Mouse (Mus musculus): Measurements from ENCODE around the gene Oxgr1. TPM values are rescaled to one million over a fixed set of nuclear protein-coding genes. Genes with fewer than 3 reads are reported as not detected.
"Not testable (repeated sequence)": the region's sequence is repeated elsewhere in the genome, so short reads cannot be mapped to it uniquely, and the experiment has no call there.

Gene Oxgr1
- polyA plus RNA-seq, 1 experiment from 2014 or later = not detected

DNA sequence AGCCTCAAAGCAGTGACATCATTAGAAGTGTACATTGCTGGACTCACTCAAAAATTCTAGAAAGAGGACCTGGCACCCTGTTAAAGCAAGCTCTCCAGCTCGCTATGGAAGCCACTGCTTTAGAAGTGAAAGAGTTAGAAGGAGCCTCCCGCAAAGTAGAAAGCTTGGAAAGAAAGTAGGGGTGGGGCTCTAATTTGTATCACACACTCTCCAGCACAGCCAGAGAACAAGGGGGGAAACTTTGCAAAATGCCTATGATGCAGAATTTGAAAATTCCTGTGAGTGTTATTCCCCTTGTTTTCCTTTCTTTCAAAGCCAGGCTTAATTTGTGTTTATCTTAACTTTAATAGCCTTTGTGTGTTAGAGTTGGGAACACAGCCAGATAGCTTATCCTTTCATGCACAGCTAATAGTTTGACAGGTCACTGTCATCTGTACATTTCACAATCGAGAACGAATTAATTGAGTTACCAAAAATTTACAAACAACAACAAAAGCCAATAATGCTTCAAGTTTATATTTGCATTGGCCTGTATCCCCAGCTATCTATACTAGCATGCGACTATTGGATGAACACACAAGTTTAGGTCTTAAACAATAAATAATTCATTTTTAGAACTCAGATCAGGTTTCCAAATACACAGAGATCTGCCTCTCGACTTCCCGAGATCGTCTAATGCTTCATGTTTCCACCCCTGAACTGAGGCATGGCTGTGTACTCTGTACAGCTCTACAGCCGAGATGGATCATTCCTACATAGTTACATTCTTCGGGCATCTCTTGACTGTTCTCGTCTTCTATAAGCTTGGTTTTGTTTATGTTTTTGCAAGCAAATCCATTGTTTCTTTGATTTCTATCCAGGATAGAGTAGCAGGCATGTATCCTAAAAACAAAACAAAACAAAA is 32.0 kb downstream of the Oxgr1 start:
- Histone ChIP-seq H3K27ac (replicated peaks) (no peak overlapping the region), H3K4me1 (no peaks in the 10 kb centered on the region), H3K27me3 (no peaks in the 10 kb centered on the region), H3K36me3 (no peaks in the 10 kb centered on the region), H3K9ac (no peak overlapping the region), H3K9me3 (replicated peaks) (no peaks in the 10 kb centered on the region), H3K4me2 (replicated peaks) (no peak overlapping the region), H3K4me3 (replicated peaks) (no peak overlapping the region)
- no peak for ATAC-seq (ENCODE audit: insufficient number of reproducible peaks, low FRiP score, low TSS enrichment, low read depth)
- 68% methylated on average over 11 of the region's 11 CpGs for WGBS

DNA sequence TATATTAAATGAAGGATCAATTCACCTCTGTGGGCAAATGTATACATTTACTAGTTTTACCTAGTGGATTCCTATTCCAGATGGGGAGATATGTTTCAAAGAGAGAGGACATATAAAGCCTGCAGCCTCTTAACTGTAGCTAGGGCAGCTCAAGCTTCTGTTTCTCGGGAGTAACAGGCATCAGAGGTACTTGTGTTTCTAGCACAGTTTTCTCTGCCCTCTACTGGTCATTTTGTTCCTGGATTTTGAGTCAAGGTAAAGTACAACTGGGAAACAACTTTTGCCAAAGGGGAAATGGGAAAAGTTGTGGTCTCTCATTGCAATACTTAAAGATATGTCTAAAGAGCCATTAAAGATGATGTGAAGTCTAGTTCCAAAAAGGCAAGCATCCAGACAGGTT is 37.1 kb downstream of the Oxgr1 start:
- no peaks in the 10 kb centered on the region for H3K27me3 ChIP-seq
- no peak overlapping the region for H3K4me3 ChIP-seq (replicated peaks)
- no peaks in the 10 kb centered on the region for H3K9me3 ChIP-seq (replicated peaks)
- WGBS = 10% methylated on average over 1 of the region's 1 CpGs
- no peaks in the 10 kb centered on the region for H3K36me3 ChIP-seq
- H3K9ac ChIP-seq = no peak overlapping the region
- no peak overlapping the region for H3K4me2 ChIP-seq (replicated peaks)
- no peak overlapping the region for H3K27ac ChIP-seq (replicated peaks)
- no peaks in the 10 kb centered on the region for H3K4me1 ChIP-seq
- no peak for ATAC-seq (ENCODE audit: insufficient number of reproducible peaks, low FRiP score, low TSS enrichment, low read depth)

DNA sequence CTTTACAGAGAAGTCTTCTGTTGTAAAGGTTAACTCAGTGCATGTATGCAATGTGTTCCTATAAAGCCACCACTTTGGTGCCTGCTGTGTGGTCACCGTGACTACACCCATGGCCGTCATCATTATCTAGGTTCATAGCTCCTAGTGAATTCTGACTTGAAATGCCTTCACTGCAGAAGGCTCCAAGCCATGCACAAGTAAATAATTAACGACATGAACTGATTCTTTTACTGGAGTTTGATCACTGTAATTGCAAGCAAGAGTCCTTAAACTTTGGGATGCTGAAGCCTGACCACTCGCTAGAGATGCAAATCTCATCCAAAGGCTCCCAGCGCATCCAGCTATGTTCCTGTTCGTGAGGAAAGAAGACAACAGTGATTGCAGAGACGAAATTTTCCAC is 38.6 kb downstream of the Oxgr1 start:
- 85% methylated on average over 7 of the region's 7 CpGs for WGBS
- ATAC-seq (ENCODE audit: insufficient number of reproducible peaks, low FRiP score, low TSS enrichment, low read depth) = no peak

DNA sequence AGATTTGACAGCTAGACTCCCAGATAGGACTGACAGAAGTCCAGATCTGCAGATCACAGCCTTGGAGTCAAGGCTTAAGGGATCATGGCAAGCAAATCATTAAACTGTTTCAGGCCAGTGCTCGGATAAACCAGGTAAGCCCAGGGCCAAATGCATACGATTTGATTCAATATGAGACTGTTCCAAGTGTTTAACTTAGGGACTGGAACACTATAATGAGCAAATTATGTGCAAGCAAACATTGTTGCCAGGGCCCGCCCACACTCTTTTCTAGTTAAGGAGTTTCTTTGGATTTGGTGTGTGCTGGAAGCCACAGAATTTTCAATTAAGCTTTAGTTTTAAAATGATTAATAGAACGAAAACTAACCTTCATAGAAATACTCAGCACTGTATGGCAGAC is 39.6 kb downstream of the Oxgr1 start:
- Histone ChIP-seq H3K4me1 (no peaks in the 10 kb centered on the region), H3K27ac (replicated peaks) (no peak overlapping the region), H3K4me3 (replicated peaks) (no peak overlapping the region), H3K4me2 (replicated peaks) (no peak overlapping the region), H3K9ac (no peak overlapping the region), H3K27me3 (no peaks in the 10 kb centered on the region), H3K36me3 (no peaks in the 10 kb centered on the region), H3K9me3 (replicated peaks) (no peaks in the 10 kb centered on the region)
- no peak for ATAC-seq (ENCODE audit: insufficient number of reproducible peaks, low FRiP score, low TSS enrichment, low read depth)
- 76% methylated on average over 4 of the region's 4 CpGs for WGBS

More for the DNA sequence above, 38.6 kb downstream of the Oxgr1 start:
- H3K4me3 ChIP-seq (replicated peaks) = no peak overlapping the region
- no peaks in the 10 kb centered on the region for H3K27me3 ChIP-seq
- H3K9me3 ChIP-seq (replicated peaks) = no peaks in the 10 kb centered on the region
- no peak overlapping the region for H3K9ac ChIP-seq
- H3K4me2 ChIP-seq (replicated peaks) = no peak overlapping the region
- H3K36me3 ChIP-seq = no peaks in the 10 kb centered on the region
- no peak overlapping the region for H3K27ac ChIP-seq (replicated peaks)
- no peaks in the 10 kb centered on the region for H3K4me1 ChIP-seq

DNA sequence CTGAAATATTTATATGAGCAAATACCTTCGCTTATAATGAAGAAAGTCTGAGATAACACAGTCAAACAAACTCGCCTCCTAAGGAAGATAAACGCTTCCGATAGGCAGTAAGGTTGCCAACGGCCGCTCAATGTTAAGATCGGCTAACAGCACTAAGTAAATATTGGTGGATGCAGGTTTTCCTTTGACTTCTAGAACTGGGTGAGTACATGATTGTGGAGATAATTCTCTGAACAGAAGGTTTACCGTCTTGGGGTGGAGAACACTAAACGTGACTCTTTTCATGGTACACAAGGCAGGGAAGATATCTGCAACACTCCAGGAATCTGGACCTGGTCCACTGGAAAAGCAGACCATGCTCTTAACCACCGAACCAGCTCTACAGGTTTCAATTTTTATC is 52.6 kb downstream of the Oxgr1 start:
- 87% methylated on average over 10 of the region's 10 CpGs for WGBS
- Histone ChIP-seq H3K27ac (replicated peaks) (no peak overlapping the region), H3K27me3 (no peaks in the 10 kb centered on the region), H3K4me1 (no peaks in the 10 kb centered on the region), H3K9me3 (replicated peaks) (no peaks in the 10 kb centered on the region), H3K9ac (no peak overlapping the region), H3K4me3 (replicated peaks) (no peak overlapping the region), H3K4me2 (replicated peaks) (no peak overlapping the region), H3K36me3 (no peaks in the 10 kb centered on the region)
- no peak for ATAC-seq (ENCODE audit: insufficient number of reproducible peaks, low FRiP score, low TSS enrichment, low read depth)

DNA sequence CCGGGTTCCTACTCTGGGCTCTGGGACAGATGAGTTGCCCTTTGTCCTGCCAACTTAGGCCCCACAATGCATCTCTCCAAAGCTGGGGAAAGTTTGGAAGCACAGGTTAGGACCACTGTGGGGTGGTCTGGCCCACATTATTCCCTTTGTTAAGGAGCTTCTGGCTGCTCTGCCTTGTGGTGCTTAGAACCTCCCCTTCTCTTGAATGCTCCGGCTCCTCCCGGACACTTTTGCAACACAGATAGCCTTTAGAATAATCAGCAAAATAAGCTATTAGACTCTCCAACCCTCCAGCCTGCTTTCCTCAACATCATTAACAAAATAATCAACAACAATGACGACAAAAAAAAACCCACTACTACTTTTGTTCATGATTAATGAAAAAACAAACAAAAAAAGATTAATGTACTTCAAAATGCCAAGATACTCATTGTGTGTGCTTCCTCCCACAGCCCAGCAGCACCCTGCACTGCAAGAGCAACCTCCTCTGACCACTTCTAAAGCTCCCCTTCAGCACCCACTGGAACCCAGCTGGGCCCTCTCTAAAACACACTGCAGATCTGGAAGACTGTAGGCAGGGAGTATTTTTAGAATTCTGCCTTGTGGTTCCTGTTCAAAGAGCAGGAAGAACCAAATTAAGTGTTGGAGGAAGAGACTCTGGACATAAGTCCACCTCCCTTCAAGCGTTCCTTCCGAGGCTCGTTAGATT is 53.1 kb downstream of the Oxgr1 start:
- H3K27ac ChIP-seq (replicated peaks) = no peak overlapping the region
- ATAC-seq (ENCODE audit: insufficient number of reproducible peaks, low FRiP score, low TSS enrichment, low read depth) = no peak

DNA sequence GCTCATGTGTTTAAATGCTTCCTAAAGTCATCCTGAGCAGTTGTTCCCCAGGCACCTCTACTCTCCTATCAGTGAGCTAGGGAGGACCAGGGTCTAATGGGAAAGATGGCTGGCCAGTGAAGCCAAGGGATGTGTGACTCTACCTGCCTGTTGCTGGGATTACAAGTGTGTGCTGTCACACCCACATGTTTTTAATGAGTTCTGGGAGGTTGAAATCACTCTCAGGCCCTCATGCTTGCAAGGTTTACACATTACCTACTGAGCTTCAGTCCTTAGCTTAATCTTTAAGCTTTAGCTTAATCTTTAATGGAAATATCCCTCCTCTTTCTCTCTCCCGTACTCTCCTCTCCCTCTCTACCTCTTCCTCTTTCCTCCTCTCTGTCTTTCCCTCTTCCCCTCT is 55.0 kb downstream of the Oxgr1 start:
- H3K27ac ChIP-seq (replicated peaks) = no peak overlapping the region

More for the DNA sequence above, 53.1 kb downstream of the Oxgr1 start:
- Histone ChIP-seq H3K4me2 (replicated peaks) (no peak overlapping the region), H3K36me3 (no peaks in the 10 kb centered on the region), H3K9me3 (replicated peaks) (no peaks in the 10 kb centered on the region), H3K27me3 (no peaks in the 10 kb centered on the region), H3K9ac (no peak overlapping the region), H3K4me3 (replicated peaks) (no peak overlapping the region), H3K4me1 (no peaks in the 10 kb centered on the region)
- 66% methylated on average over 7 of the region's 7 CpGs for WGBS

DNA sequence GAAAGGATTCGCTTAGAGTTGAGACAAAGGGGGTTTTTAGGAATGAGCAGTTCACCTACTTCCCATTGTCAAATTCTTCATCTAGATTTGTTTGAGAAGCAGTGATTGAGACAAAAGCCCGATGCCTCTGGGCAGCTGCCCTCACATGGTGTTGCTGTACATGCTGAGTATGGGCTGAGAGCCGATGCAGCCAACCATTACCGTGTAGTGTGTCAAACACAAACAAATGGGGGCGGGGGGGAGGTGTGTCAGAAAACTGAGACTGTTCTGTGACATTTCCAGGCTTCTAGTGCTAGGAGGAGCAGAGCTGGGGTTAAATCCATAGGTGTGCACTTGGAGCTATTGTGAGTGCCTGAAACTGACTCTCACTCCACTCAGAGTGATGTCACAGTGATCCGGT is 55.5 kb downstream of the Oxgr1 start:
- H3K4me3 ChIP-seq (replicated peaks) = no peak overlapping the region
- 77% methylated on average over 6 of the region's 6 CpGs for WGBS

More for the DNA sequence above, 55.0 kb downstream of the Oxgr1 start:
- H3K9ac ChIP-seq = no peak overlapping the region
- H3K4me2 ChIP-seq (replicated peaks) = no peak overlapping the region
- WGBS = 90% methylated on average over 1 of the region's 1 CpGs
- H3K27me3 ChIP-seq = no peaks in the 10 kb centered on the region
- no peak for ATAC-seq (ENCODE audit: insufficient number of reproducible peaks, low FRiP score, low TSS enrichment, low read depth)
- no peaks in the 10 kb centered on the region for H3K4me1 ChIP-seq
- no peaks in the 10 kb centered on the region for H3K9me3 ChIP-seq (replicated peaks)
- H3K36me3 ChIP-seq = no peaks in the 10 kb centered on the region
- no peak overlapping the region for H3K4me3 ChIP-seq (replicated peaks)

DNA sequence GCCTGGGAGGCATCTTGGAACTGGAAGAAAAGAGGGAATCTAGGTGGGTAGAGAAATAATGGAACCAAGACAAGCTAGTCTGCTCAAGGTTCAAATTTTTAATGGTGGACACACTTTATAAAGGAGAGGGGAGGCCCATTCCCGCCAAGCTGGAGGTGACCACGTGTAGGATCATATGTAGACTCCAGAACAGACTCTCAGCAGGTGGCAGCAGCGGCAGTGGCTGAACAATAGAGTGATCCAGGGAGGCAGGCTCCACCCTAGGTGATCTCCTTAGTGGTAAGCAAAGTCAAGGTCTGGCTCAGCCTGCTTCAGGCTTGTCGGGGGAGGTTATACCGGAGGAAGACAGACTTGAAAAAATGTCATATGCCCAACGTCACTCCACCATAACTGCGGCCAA is 55.9 kb downstream of the Oxgr1 start:
- not testable (repeated sequence) for H3K9me3 ChIP-seq (replicated peaks); H3K4me3 ChIP-seq (replicated peaks); ATAC-seq (ENCODE audit: insufficient number of reproducible peaks, low FRiP score, low TSS enrichment, low read depth); H3K27ac ChIP-seq (replicated peaks); H3K36me3 ChIP-seq; H3K4me2 ChIP-seq (replicated peaks); H3K9ac ChIP-seq; H3K4me1 ChIP-seq; H3K27me3 ChIP-seq
- WGBS = 79% methylated on average over 7 of the region's 7 CpGs

More for the DNA sequence above, 55.5 kb downstream of the Oxgr1 start:
- H3K36me3 ChIP-seq = no peaks in the 10 kb centered on the region
- no peaks in the 10 kb centered on the region for H3K4me1 ChIP-seq
- no peak for ATAC-seq (ENCODE audit: insufficient number of reproducible peaks, low FRiP score, low TSS enrichment, low read depth)
- no peak overlapping the region for H3K9ac ChIP-seq
- H3K27me3 ChIP-seq = no peaks in the 10 kb centered on the region
- H3K27ac ChIP-seq (replicated peaks) = no peak overlapping the region
- no peaks in the 10 kb centered on the region for H3K9me3 ChIP-seq (replicated peaks)
- H3K4me2 ChIP-seq (replicated peaks) = no peak overlapping the region

DNA sequence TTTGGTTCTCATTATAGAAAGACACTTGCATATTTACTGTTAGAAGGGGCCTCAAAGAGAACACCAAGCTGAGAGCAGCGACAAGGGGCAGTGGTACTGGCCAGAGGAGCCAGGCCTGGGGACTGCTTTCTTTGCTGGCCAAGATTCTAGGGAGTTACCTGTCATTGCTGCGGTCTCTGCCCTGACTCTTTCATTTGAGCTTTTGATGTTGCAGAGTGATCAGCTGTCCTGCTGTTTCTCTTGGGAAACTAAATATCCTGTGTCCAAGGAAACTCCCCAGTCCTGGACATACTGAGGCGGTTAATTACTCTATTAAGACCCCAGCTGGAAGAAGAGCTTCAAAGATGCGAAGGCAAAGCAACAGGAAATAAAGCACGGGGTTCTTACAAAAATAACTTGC is 60.9 kb downstream of the Oxgr1 start:
- Histone ChIP-seq H3K36me3 (no peaks in the 10 kb centered on the region), H3K9me3 (replicated peaks) (no peaks in the 10 kb centered on the region), H3K4me1 (no peaks in the 10 kb centered on the region), H3K4me2 (replicated peaks) (no peak overlapping the region), H3K27ac (replicated peaks) (no peak overlapping the region), H3K4me3 (replicated peaks) (no peak overlapping the region), H3K27me3 (no peaks in the 10 kb centered on the region), H3K9ac (no peak overlapping the region)
- no peak for ATAC-seq (ENCODE audit: insufficient number of reproducible peaks, low FRiP score, low TSS enrichment, low read depth)
- WGBS = 53% methylated on average over 5 of the region's 5 CpGs

DNA sequence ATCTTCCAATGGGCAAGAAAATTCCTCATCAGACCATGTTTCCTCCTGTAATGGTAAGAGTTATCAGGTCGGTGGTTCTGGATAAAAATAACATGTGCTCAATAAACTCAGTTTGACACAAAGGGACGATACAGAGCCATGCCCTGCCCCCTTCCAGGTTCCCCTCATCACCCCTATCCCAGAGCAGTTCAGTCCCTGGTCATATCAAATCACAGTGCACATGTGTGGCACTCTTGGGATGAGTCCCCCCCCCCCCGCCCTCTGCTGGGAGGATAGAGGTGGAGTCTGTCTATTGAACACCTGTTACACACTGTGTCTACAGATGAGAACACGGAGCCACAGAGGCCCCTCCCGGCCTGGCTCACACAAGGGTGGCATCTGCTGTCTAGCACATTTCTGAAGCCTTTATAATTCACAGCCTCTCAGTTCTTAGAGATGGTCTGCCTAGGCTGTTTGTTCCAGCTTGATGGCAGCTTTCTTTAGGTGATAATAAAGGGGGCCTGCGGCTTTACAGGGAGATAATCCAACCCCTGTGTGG is 61.5 kb downstream of the Oxgr1 start:
- H3K9me3 ChIP-seq (replicated peaks) = no peaks in the 10 kb centered on the region
- ATAC-seq (ENCODE audit: insufficient number of reproducible peaks, low FRiP score, low TSS enrichment, low read depth) = no peak
- WGBS = 73% methylated on average over 6 of the region's 6 CpGs
- H3K9ac ChIP-seq = no peak overlapping the region
- no peaks in the 10 kb centered on the region for H3K27me3 ChIP-seq
- no peaks in the 10 kb centered on the region for H3K4me1 ChIP-seq
- no peak overlapping the region for H3K27ac ChIP-seq (replicated peaks)
- no peaks in the 10 kb centered on the region for H3K36me3 ChIP-seq
- no peak overlapping the region for H3K4me2 ChIP-seq (replicated peaks)
- H3K4me3 ChIP-seq (replicated peaks) = no peak overlapping the region
